Mouse (Mus musculus) MEL (cell line): ENCODE results near the gene Gtf2ird1. TPM values are rescaled to one million over a fixed set of nuclear protein-coding genes. Genes with fewer than 3 reads are reported as not detected.

ENCODE experiments used
- DNase-seq: peaks from one replicate; pipeline ENCODE4 v3.0.0; 2011; ENCODE audit warnings: low read depth, low spot score
- H3K27ac ChIP-seq: 2 replicates; pipeline ENCODE4 v1.5.1; 2012; ENCODE audit warnings: low read depth, mild to moderate bottlenecking, control low read depth, low read length, moderate library complexity; ENCODE audit not compliant: control insufficient read depth
- H3K27me3 ChIP-seq, 2 experiments: fragments of 150-350 bp in 1 of 2; sonication (generic) in 1 of 2; 2 replicates each; pipeline ENCODE4 v1.6.1; 2012; ENCODE audit warnings: low read length in 2 of 2, mild to moderate bottlenecking in 2 of 2, improper control_type of control experiment in 1 of 2, moderate library complexity in 1 of 2; ENCODE audit not compliant: insufficient read depth in 2 of 2, control insufficient read depth in 1 of 2
- H3K36me3 ChIP-seq, 2 experiments: 2 replicates each; pipeline ENCODE4 v1.6.1; 2012 to 2014; ENCODE audit warnings: low read length in 2 of 2, improper control_type of control experiment in 1 of 2, inconsistent platforms in 1 of 2, mild to moderate bottlenecking in 1 of 2; ENCODE audit not compliant: insufficient read depth in 2 of 2, control insufficient read depth in 1 of 2
- H3K4me1 ChIP-seq, 2 experiments: fragments of 150-350 bp in 1 of 2; sonication (generic) in 1 of 2; 2 replicates each; pipeline ENCODE4 v1.6.1; 2012; ENCODE audit warnings: low read length in 2 of 2, improper control_type of control experiment in 1 of 2, mild to moderate bottlenecking in 1 of 2; ENCODE audit not compliant: insufficient read depth in 2 of 2, control insufficient read depth in 1 of 2
- H3K4me3 ChIP-seq, 2 experiments: fragments of 150-350 bp in 1 of 2; sonication (generic) in 1 of 2; 2 replicates each; pipeline ENCODE4 v1.5.1; 2012; ENCODE audit warnings: low read depth in 2 of 2, low read length in 2 of 2, mild to moderate bottlenecking in 2 of 2, moderate library complexity in 2 of 2, control low read depth in 1 of 2, improper control_type of control experiment in 1 of 2; ENCODE audit not compliant: control insufficient read depth in 1 of 2, insufficient read depth in 1 of 2
- H3K79me2 ChIP-seq: 2 replicates; pipeline ENCODE4 v1.6.1; 2012; ENCODE audit warnings: mild to moderate bottlenecking, low read length, moderate library complexity; ENCODE audit not compliant: control insufficient read depth, poor library complexity, insufficient read depth
- H3K9ac ChIP-seq: 2 replicates; pipeline ENCODE4 v1.6.1; 2012; ENCODE audit warnings: low read depth, mild to moderate bottlenecking, control low read depth, low read length, moderate library complexity; ENCODE audit not compliant: control insufficient read depth, poor library complexity, severe bottlenecking
- H3K9me3 ChIP-seq: fragments of 150-350 bp; sonication (generic); replicated peaks from 2 replicates; pipeline ENCODE4 v1.6.1; 2012; ENCODE audit warnings: mild to moderate bottlenecking, low read length, improper control_type of control experiment, moderate library complexity; ENCODE audit not compliant: insufficient read depth
- BHLHE40 ChIP-seq: IDR thresholded peaks from 2 replicates; pipeline ENCODE4 v1.6.1; 2012; ENCODE audit warnings: low read depth, mild to moderate bottlenecking, inconsistent platforms, low read length, improper control_type of control experiment, borderline replicate concordance
- CHD1 ChIP-seq: IDR thresholded peaks from 2 replicates; pipeline ENCODE4 v1.6.1; 2012; ENCODE audit warnings: low read depth, mild to moderate bottlenecking, inconsistent platforms, low read length, improper control_type of control experiment
- CHD2 ChIP-seq: IDR thresholded peaks from 2 replicates; pipeline ENCODE4 v1.6.1; 2011; ENCODE audit warnings: low read length, improper control_type of control experiment
- CTCF ChIP-seq, 3 experiments: IDR thresholded peaks in 2 of 3; conservative IDR thresholded peaks in 1 of 3; 2 replicates each; pipeline ENCODE4 v1.5.1; 2011 to 2012; ENCODE audit warnings: low read length in 3 of 3, low read depth in 2 of 3, mild to moderate bottlenecking in 2 of 3, improper control_type of control experiment in 1 of 3, inconsistent platforms in 1 of 3, mixed read lengths in 1 of 3, moderate library complexity in 1 of 3; ENCODE audit not compliant: control insufficient read depth in 1 of 3, insufficient read depth in 1 of 3, poor library complexity in 1 of 3, severe bottlenecking in 1 of 3
- E2F4 ChIP-seq: IDR thresholded peaks from 2 replicates; pipeline ENCODE4 v1.6.1; 2011; ENCODE audit warnings: low read depth, low read length, improper control_type of control experiment, borderline replicate concordance
- ELF1 ChIP-seq: IDR thresholded peaks from 2 replicates; pipeline ENCODE4 v1.6.1; 2014; ENCODE audit warnings: low read depth, mild to moderate bottlenecking, inconsistent platforms, low read length, improper control_type of control experiment, moderate library complexity
- EP300 ChIP-seq, 2 experiments: IDR thresholded peaks; 2 replicates each; pipeline ENCODE4 v1.6.1; 2011; ENCODE audit warnings: improper control_type of control experiment in 2 of 2, low read length in 2 of 2, low read depth in 1 of 2, mild to moderate bottlenecking in 1 of 2
- ETS1 ChIP-seq: IDR thresholded peaks from 2 replicates; pipeline ENCODE4 v1.6.1; 2012; ENCODE audit warnings: low read depth, mild to moderate bottlenecking, inconsistent platforms, low read length, improper control_type of control experiment, moderate library complexity
- GABPA ChIP-seq: IDR thresholded peaks from 2 replicates; pipeline ENCODE4 v1.6.1; 2012; ENCODE audit warnings: low read depth, mild to moderate bottlenecking, inconsistent platforms, low read length, improper control_type of control experiment, moderate library complexity
- GATA1 ChIP-seq: IDR thresholded peaks from 2 replicates; pipeline ENCODE4 v1.6.1; 2011; ENCODE audit warnings: low read depth, low read length, improper control_type of control experiment
- HCFC1 ChIP-seq: IDR thresholded peaks from 2 replicates; pipeline ENCODE4 v1.6.1; 2012; ENCODE audit warnings: low read depth, mild to moderate bottlenecking, inconsistent platforms, low read length, improper control_type of control experiment, moderate library complexity
- MAZ ChIP-seq: IDR thresholded peaks from 2 replicates; pipeline ENCODE4 v1.6.1; 2012; ENCODE audit warnings: low read depth, mild to moderate bottlenecking, inconsistent platforms, low read length, improper control_type of control experiment
- MXI1 ChIP-seq: IDR thresholded peaks from 2 replicates; pipeline ENCODE4 v1.6.1; 2011; ENCODE audit warnings: mild to moderate bottlenecking, low read depth, low read length, improper control_type of control experiment
- MYB ChIP-seq: IDR thresholded peaks from 2 replicates; pipeline ENCODE4 v1.6.1; 2011; ENCODE audit warnings: mild to moderate bottlenecking, low read depth, low read length, improper control_type of control experiment
- NELFE ChIP-seq: IDR thresholded peaks from 2 replicates; pipeline ENCODE4 v1.6.1; 2011; ENCODE audit warnings: low read depth, low read length, improper control_type of control experiment
- NRF1 ChIP-seq: IDR thresholded peaks from 2 replicates; pipeline ENCODE4 v1.6.1; 2014; ENCODE audit warnings: low read depth, mild to moderate bottlenecking, inconsistent platforms, low read length, improper control_type of control experiment, moderate library complexity; ENCODE audit not compliant: poor library complexity, insufficient read depth, severe bottlenecking
- POLR2A ChIP-seq, 2 experiments: IDR thresholded peaks; 2 replicates each; pipeline ENCODE4 v1.6.1; 2011 to 2012; ENCODE audit warnings: low read length in 2 of 2, mild to moderate bottlenecking in 2 of 2, control low read depth in 1 of 2, improper control_type of control experiment in 1 of 2, low read depth in 1 of 2, moderate library complexity in 1 of 2; ENCODE audit not compliant: control insufficient read depth in 1 of 2, insufficient read depth in 1 of 2, poor library complexity in 1 of 2
- POLR2AphosphoS2 ChIP-seq: IDR thresholded peaks from 2 replicates; pipeline ENCODE4 v1.6.1; 2011; ENCODE audit warnings: low read length, improper control_type of control experiment
- RAD21 ChIP-seq: IDR thresholded peaks from 2 replicates; pipeline ENCODE4 v1.6.1; 2011; ENCODE audit warnings: mild to moderate bottlenecking, low read depth, low read length, improper control_type of control experiment
- RCOR1 ChIP-seq: IDR thresholded peaks from 2 replicates; pipeline ENCODE4 v1.6.1; 2012; ENCODE audit warnings: low read depth, mild to moderate bottlenecking, inconsistent platforms, low read length, improper control_type of control experiment
- SIN3A ChIP-seq: IDR thresholded peaks from 2 replicates; pipeline ENCODE4 v1.6.1; 2012; ENCODE audit warnings: low read length, improper control_type of control experiment, inconsistent platforms
- SMC3 ChIP-seq: IDR thresholded peaks from 2 replicates; pipeline ENCODE4 v1.6.1; 2011; ENCODE audit warnings: low read depth, low read length, improper control_type of control experiment
- TAL1 ChIP-seq: IDR thresholded peaks from 2 replicates; pipeline ENCODE4 v1.6.1; 2012; ENCODE audit warnings: mild to moderate bottlenecking, inconsistent platforms, low read length, moderate library complexity, mixed read lengths
- TBP ChIP-seq: IDR thresholded peaks from 2 replicates; pipeline ENCODE4 v1.8.0; 2011; ENCODE audit warnings: low read depth, low read length, improper control_type of control experiment
- UBTF ChIP-seq: IDR thresholded peaks from 2 replicates; pipeline ENCODE4 v1.6.1; 2012; ENCODE audit warnings: low read depth, mild to moderate bottlenecking, inconsistent platforms, low read length, improper control_type of control experiment, moderate library complexity, borderline replicate concordance; ENCODE audit not compliant: insufficient read depth
- ZC3H11A ChIP-seq: IDR thresholded peaks from 2 replicates; pipeline ENCODE4 v1.6.1; 2012; ENCODE audit warnings: low read depth, mild to moderate bottlenecking, inconsistent platforms, low read length, improper control_type of control experiment
- ZKSCAN1 ChIP-seq: IDR thresholded peaks from 2 replicates; pipeline ENCODE4 v1.6.1; 2012; ENCODE audit warnings: low read depth, mild to moderate bottlenecking, inconsistent platforms, low read length, improper control_type of control experiment, moderate library complexity
- ZMIZ1 ChIP-seq: IDR thresholded peaks from 2 replicates; pipeline ENCODE4 v1.6.1; 2012; ENCODE audit warnings: low read depth, mild to moderate bottlenecking, inconsistent platforms, low read length, improper control_type of control experiment, moderate library complexity
- ZNF384 ChIP-seq: IDR thresholded peaks from 2 replicates; pipeline ENCODE4 v1.6.1; 2012; ENCODE audit warnings: low read depth, mild to moderate bottlenecking, inconsistent platforms, low read length, improper control_type of control experiment
- polyA plus RNA-seq, 2 experiments: library from polyadenylated mRNA; stranded (reverse) in 1 of 2; unstranded in 1 of 2; fragments of >175 nt in 1 of 2; fragments of >200 nt in 1 of 2; gene quantifications; 2 replicates each; pipeline versions ENCODE4 v1.2.1 to v1.2.4; 2012; ENCODE audit warnings: low replicate concordance in 2 of 2, low read depth in 1 of 2; ENCODE audit not compliant: insufficient read length in 2 of 2, insufficient read depth in 1 of 2, missing spikeins in 1 of 2
- total RNA-seq: library from RNA; depleted of rRNA; stranded (reverse); fragments of 300-350 nt; gene quantifications from 2 replicates; pipeline ENCODE4 v1.2.3, GENCODE M21; 2012

Gene Gtf2ird1
- total and polyA plus RNA-seq, 3 experiments, result 15.2 to 54.7 TPM; not detected in 1

- peaks cover 0 to 5% of the 10 kb centered on the region in 2 experiments; a peak in 3 of 4 replicates for H3K36me3 ChIP-seq
Measured at GRCm38 (mm10) chr5:134397434-134398163, 58.9 kb downstream of the Gtf2ird1 start.

GRCm38 (mm10) chr5:134396519-134396918 lies 60.0 kb downstream of the Gtf2ird1 start:
- Histone ChIP-seq H3K4me1 (peaks cover 5 to 16% of the 10 kb centered on the region in 2 experiments; a peak in 3 of 4 replicates), H3K9ac (no peak overlapping the region), H3K36me3 (peaks cover 0 to 5% of the 10 kb centered on the region in 2 experiments; a peak in 3 of 4 replicates), H3K79me2 (no peaks in the 10 kb centered on the region), H3K27ac (no peak overlapping the region), H3K9me3 (no peaks in the 10 kb centered on the region), H3K27me3 (no peaks in the 10 kb centered on the region), H3K4me3 (no peak overlapping the region)
- no peak for DNase-seq
- TF ChIP-seq SMC3 (no peak), MYB (no peak), TBP (no peak), MXI1 (no peak), GABPA (no peak), E2F4 (no peak), RCOR1 (no peak), GATA1 (no peak), ZC3H11A (no peak), ZMIZ1 (no peak), POLR2A (IDR thresholded peaks at IDR 0.05; ENCODE audit: control insufficient read depth in 1 of 2, insufficient read depth in 1 of 2, low read depth in 1 of 2, low read length in 2 of 2, poor library complexity in 1 of 2) (no peak), CHD1 (no peak), ZNF384 (no peak), RAD21 (no peak), ZKSCAN1 (no peak), TAL1 (no peak), BHLHE40 (no peak), UBTF (no peak)

More at GRCm38 (mm10) chr5:134397434-134398163, 58.9 kb downstream of the Gtf2ird1 start:
- no peaks in the 10 kb centered on the region for H3K27me3 ChIP-seq
- H3K27ac ChIP-seq, result no peak overlapping the region
- no peak overlapping the region for H3K9ac ChIP-seq
- H3K79me2 ChIP-seq, result no peaks in the 10 kb centered on the region
- H3K4me1 ChIP-seq, result peaks cover 5 to 16% of the 10 kb centered on the region in 2 experiments; a peak in 3 of 4 replicates
- no peak for TF ChIP-seq POLR2AphosphoS2
- TF ChIP-seq HCFC1, result no peak
- TF ChIP-seq NRF1, result no peak
- no peak for TF ChIP-seq CHD1
- TF ChIP-seq POLR2A (IDR thresholded peaks at IDR 0.05; ENCODE audit: control insufficient read depth in 1 of 2, insufficient read depth in 1 of 2, low read depth in 1 of 2, low read length in 2 of 2, poor library complexity in 1 of 2), result no peak
- no peak for TF ChIP-seq ETS1
- TF ChIP-seq EP300 (IDR thresholded peaks at IDR 0.05; ENCODE audit: low read depth in 1 of 2, low read length in 2 of 2), result no peak
- no peak for TF ChIP-seq CHD2
- no peak for TF ChIP-seq ZMIZ1
- no peak for TF ChIP-seq CTCF (IDR thresholded peaks at IDR 0.05 in 2 of 3, conservative IDR thresholded peaks at IDR 0.05 in 1 of 3; ENCODE audit: control insufficient read depth in 1 of 3, insufficient read depth in 1 of 3, low read depth in 2 of 3, low read length in 3 of 3, poor library complexity in 1 of 3, severe bottlenecking in 1 of 3)
- TF ChIP-seq SIN3A, result no peak
- TF ChIP-seq ELF1, result no peak
- no peak for TF ChIP-seq NELFE
- TF ChIP-seq ZC3H11A, result no peak
- TF ChIP-seq MAZ, result no peak
- TF ChIP-seq BHLHE40, result no peak
- TF ChIP-seq ZNF384, result no peak
- TF ChIP-seq, all 39 proteins: peak for 0
- H3K9me3 ChIP-seq, result no peaks in the 10 kb centered on the region
- H3K4me3 ChIP-seq, result no peak overlapping the region
- DNase-seq, result no peak
